Mouse (Mus musculus) liver, embryonic 14 days (tissue): ENCODE measurements around the gene BC107364. TPM values are rescaled to one million over a fixed set of nuclear protein-coding genes. Genes with fewer than 3 reads are reported as not detected.

Experiments
- polyA plus RNA-seq: library from polyadenylated mRNA; depleted of rRNA; stranded (reverse); fragments of >200 nt; gene quantifications from 2 replicates; pipeline ENCODE4 v1.2.3, GENCODE M21; 2012; rRNA removed

Gene BC107364
- 0.02 and 0.05 TPM in 2 replicates for polyA plus RNA-seq

GRCm38 (mm10) chr3:96452262-96452661 is at the start of gene BC107364:
BC107364 (minus strand) TSS chr3:96452306.

Other genes with a start within 250 kb of the BC107364 start
- gene Bola1, start 232.6 kb downstream of the BC107364 start, polyA plus RNA-seq: 30.6 and 31.1 TPM in 2 replicates
- gene Hist2h2ab, start 232.4 kb downstream of the BC107364 start, polyA plus RNA-seq: 0.89 and 1.2 TPM in 2 replicates
- gene Hist2h2ac, start 231.4 kb downstream of the BC107364 start, polyA plus RNA-seq: 17.7 and 18.2 TPM in 2 replicates
- gene Hist2h2be, start 231.2 kb downstream of the BC107364 start, polyA plus RNA-seq: 7.9 and 10.3 TPM in 2 replicates
- gene Hist2h3c2, start 213.2 kb downstream of the BC107364 start, polyA plus RNA-seq: 79.4 and 94.5 TPM in 2 replicates
- 23.7 and 29.8 TPM in 2 replicates for gene Hist2h2aa2, start 212.0 kb downstream of the BC107364 start, polyA plus RNA-seq
- 41.3 and 48.8 TPM in 2 replicates for gene Hist2h2aa1, start 206.8 kb downstream of the BC107364 start, polyA plus RNA-seq
- 2.4 and 2.8 TPM in 2 replicates for gene Hist2h3c1, start 205.6 kb downstream of the BC107364 start, polyA plus RNA-seq
- 9.6 and 12.2 TPM in 2 replicates for gene Hist2h4, start 189.0 kb downstream of the BC107364 start, polyA plus RNA-seq
- gene Hist2h3b, start 183.7 kb downstream of the BC107364 start, polyA plus RNA-seq: 63.6 and 74.6 TPM in 2 replicates
- 13.6 and 14.2 TPM in 2 replicates for gene Hist2h2bb, start 182.6 kb downstream of the BC107364 start, polyA plus RNA-seq
- 2.5 and 3.7 TPM in 2 replicates for gene Fcgr1, start 158.3 kb downstream of the BC107364 start, polyA plus RNA-seq
- gene Hfe2, start 72.9 kb upstream of the BC107364 start, polyA plus RNA-seq: 3.9 and 4.2 TPM in 2 replicates
- 33.6 and 47.5 TPM in 2 replicates for gene Txnip, start 105.7 kb upstream of the BC107364 start, polyA plus RNA-seq
- gene Gm16253, start 124.7 kb upstream of the BC107364 start, polyA plus RNA-seq: not detected in 2 replicates
- 12.0 and 14.4 TPM in 2 replicates for gene Polr3gl, start 141.9 kb upstream of the BC107364 start, polyA plus RNA-seq
- gene Ankrd34a, start 144.3 kb upstream of the BC107364 start, polyA plus RNA-seq: 0.03 TPM in 2 replicates
- 3.0 TPM in 2 replicates for gene Lix1l, start 148.8 kb upstream of the BC107364 start, polyA plus RNA-seq
- 25.0 and 29.0 TPM in 2 replicates for gene Rbm8a, start 177.6 kb upstream of the BC107364 start, polyA plus RNA-seq
- 9.9 and 11.7 TPM in 2 replicates for gene Pex11b, start 183.1 kb upstream of the BC107364 start, polyA plus RNA-seq
- 0.03 TPM in 2 replicates for gene Gm42957, start 183.2 kb upstream of the BC107364 start, polyA plus RNA-seq
- gene Itga10, start 193.3 kb upstream of the BC107364 start, polyA plus RNA-seq: 0.43 and 0.45 TPM in 2 replicates
- 0.32 and 0.43 TPM in 2 replicates for gene Ankrd35, start 217.8 kb upstream of the BC107364 start, polyA plus RNA-seq
- 4.6 and 5.6 TPM in 2 replicates for gene Pias3, start 244.1 kb upstream of the BC107364 start, polyA plus RNA-seq